Mouse (Mus musculus) large intestine, adult 2 months (tissue): ENCODE results near the gene Rlim. TPM values are rescaled to one million over a fixed set of nuclear protein-coding genes. Genes with fewer than 3 reads are reported as not detected.
A peak's percentile ranks its signal among the peaks of the same experiment; 100 is the strongest.

Experiments
- DNase-seq: peaks from one replicate; pipeline ENCODE4 v3.0.0-alpha.2; 2012; ENCODE audit warnings: low read depth, low spot score
- WGBS: fragments of 180-500 bp; shearing (Covaris S2); methylation state at CpG from one replicate; pipeline ENCODE4 v1.1.7; 2018; 5-methylcytosine and 5-hydroxymethylcytosine counted together
- polyA plus RNA-seq: library from polyadenylated mRNA; depleted of rRNA; stranded (reverse); fragments of >200 nt; gene quantifications from 2 replicates; pipeline ENCODE4 v1.2.3, GENCODE M21; 2012; rRNA removed

The Rlim gene
- 4.9 and 6.3 TPM in 2 replicates for polyA plus RNA-seq

GRCm38 (mm10) chrX:103981169-103981689 is at the start of gene Rlim:
Gene Rlim, minus strand, starts transcription at chrX:103981284.
- peak; percentile 52 for DNase-seq
- 21% methylated on average over 27 of the region's 27 CpGs for WGBS

- no peak for DNase-seq
- WGBS = 27% methylated on average over 1 of the region's 1 CpGs
These were observed 36.1 kb upstream of the Rlim start for GRCm38 (mm10) chrX:104017196-104017595.

- DNase-seq = no peak
- 77% methylated on average over 4 of the region's 4 CpGs for WGBS
These were observed 34.0 kb upstream of the Rlim start for GRCm38 (mm10) chrX:104015048-104015447.

DNA sequence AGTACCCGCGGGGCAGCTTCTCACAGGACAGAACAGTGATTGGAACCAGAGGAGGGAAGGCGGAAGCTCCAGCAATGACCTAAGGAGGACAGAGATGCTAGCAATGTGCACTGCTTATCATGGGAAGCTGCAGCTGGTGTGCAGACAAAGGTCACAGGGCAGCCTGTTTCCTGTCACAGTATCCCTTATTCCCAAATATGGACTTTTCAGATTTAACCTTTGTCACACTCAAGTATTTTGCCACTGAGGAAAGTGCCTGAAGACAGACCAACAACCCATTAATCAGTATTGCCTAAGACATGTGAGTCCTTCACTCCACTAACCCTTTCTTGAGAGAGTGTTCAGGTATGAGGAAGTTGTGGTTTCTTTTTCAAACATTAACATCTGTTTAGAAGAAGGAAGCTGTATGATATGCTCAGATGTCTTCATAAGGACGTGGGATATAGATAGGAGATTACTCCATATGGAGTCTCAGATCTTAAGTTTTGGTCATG is 32.3 kb upstream of the Rlim start:
- DNase-seq = no peak
- WGBS = 46% methylated on average over 4 of the region's 4 CpGs

- WGBS = 35% methylated on average over 3 of the region's 3 CpGs
These were observed 13.7 kb upstream of the Rlim start for GRCm38 (mm10) chrX:103994741-103995140.

DNA sequence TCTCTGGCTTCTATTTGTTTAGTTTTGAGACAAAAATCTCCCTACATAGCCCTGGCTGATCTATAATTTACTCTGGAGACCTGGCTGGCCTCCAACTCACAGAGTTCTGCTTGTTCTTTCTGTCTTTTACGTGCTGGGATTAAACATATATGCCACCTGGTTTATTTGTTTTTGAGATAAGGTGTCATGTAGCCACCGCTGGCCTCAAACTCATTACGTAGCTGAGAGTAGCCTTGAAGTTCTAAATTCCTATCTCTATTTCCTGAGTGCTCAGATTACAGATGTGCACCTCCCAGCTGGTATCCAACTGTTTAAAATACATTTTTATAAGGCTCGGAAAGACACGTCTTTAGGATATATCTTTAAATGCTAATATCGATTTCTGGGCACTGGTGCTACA is 12.8 kb upstream of the Rlim start:
- 35% methylated on average over 6 of the region's 6 CpGs for WGBS
- no peak for DNase-seq

More at GRCm38 (mm10) chrX:103994741-103995140, 13.7 kb upstream of the Rlim start:
- DNase-seq = no peak

GRCm38 (mm10) chrX:103991702-103992101 is 10.6 kb upstream of the Rlim start:
- WGBS = 31% methylated on average over 10 of the region's 10 CpGs
- no peak for DNase-seq

GRCm38 (mm10) chrX:103990392-103990791 is 9.3 kb upstream of the Rlim start:
- 55% methylated on average over 2 of the region's 2 CpGs for WGBS
- no peak for DNase-seq

GRCm38 (mm10) chrX:103987215-103987964 is 6.3 kb upstream of the Rlim start:
- WGBS = 39% methylated on average over 12 of the region's 12 CpGs
- DNase-seq = no peak

GRCm38 (mm10) chrX:103986159-103986558 is 5.1 kb upstream of the Rlim start:
- WGBS = 38% methylated on average over 6 of the region's 6 CpGs
- no peak for DNase-seq

- DNase-seq = no peak
- WGBS = 37% methylated on average over 5 of the region's 5 CpGs
These were observed 3.9 kb upstream of the Rlim start for GRCm38 (mm10) chrX:103984992-103985391.

DNA sequence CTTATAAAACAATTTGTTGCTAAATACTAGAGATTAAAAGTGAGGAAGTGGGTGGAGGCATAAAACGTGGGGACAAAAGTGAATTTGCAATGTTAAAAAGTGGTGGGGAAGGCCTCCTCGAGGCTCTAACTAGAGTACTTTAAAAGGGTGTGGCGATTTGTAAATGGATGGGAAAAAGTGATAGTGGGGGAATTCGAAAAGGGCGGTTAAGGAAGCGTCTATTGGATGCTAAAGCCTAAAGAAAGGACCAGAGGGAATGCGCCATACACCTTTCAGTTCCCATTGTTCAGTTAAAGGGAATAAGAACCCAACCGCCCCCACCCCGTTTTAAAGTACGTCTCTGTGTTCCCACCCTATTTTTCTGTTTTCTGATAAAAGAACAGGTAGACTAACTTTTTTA is 722 bp upstream of the Rlim start:
- 65% methylated on average over 10 of the region's 10 CpGs for WGBS
- no peak for DNase-seq

DNA sequence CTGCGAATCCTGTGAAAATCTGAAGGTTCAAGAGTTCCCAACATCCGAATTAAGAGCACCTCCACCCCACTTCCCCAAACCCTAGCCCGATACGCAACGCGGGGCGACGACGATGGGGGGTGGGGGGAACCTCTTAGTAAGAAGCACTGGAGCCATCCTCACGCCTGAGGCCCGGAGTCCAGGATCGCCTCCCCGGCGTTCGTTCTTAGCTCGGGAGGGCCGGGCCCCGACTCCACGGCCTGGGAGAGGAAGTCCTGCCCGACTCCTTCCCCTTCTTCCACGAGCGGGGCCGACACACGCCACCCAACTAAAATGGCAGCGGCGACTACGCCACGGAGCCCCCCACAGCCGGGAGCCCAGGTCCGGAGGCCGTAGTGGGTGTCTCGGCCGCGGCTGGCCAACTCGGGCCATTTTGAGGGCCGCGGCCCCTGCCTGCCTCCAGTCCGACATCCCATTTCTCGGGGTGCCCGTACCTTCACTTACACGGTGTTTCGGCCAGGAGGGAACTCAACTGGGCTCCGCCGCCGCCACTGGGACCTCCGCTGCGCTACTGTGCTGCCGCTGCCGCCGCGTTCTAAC is 405 bp downstream of the Rlim start:
- DNase-seq = no peak
- 26% methylated on average over 50 of the region's 51 CpGs for WGBS

DNA sequence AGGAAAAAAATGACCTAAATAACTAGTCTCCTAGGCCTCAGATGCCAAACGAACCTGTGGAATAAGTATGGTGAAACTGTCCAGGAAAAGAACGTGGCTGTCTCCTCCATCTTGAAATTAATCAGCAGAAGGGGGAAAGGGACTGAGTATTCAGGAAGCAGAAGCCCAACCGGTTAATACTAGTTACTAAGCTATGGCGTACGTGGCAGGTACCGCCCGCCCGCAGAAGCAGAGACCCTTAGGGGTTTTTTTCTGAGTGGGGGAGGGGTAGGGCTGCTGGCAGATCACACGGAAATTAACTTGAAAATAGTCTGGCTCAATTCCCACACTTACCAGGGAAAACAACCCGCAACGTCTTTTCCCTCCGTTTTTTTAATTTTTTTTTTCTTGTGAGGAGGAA is 1.0 kb downstream of the Rlim start:
- WGBS = 18% methylated on average over 12 of the region's 12 CpGs

GRCm38 (mm10) chrX:103939701-103940100 is 41.4 kb downstream of the Rlim start:
- DNase-seq = no peak
- WGBS = 93% methylated on average over 3 of the region's 3 CpGs

More for the DNA sequence above, 1.0 kb downstream of the Rlim start:
- no peak for DNase-seq

- 20% methylated on average over 3 of the region's 3 CpGs for WGBS
- DNase-seq = no peak
These were observed 43.8 kb downstream of the Rlim start for GRCm38 (mm10) chrX:103937333-103937732.

DNA sequence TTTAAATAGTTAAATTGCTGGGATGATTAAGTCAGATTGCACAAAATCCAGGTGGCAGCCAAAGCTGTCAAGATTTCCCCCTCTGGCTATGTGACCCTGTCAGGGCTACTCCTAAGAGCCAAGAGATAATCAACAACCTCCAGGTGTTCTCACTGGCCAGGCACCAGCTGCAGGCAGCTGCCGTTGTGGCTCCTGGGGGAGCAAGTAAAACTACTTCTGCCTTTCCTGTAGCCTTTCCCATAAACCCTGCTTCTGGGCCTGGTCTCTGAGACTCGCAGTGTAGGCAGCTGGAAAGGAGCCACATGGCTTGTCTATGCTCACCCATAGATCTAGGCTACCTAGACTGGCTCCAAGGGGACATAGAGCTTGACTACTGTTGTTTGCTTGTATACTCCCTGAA is 58.6 kb downstream of the Rlim start:
- 30% methylated on average over 2 of the region's 2 CpGs for WGBS

DNA sequence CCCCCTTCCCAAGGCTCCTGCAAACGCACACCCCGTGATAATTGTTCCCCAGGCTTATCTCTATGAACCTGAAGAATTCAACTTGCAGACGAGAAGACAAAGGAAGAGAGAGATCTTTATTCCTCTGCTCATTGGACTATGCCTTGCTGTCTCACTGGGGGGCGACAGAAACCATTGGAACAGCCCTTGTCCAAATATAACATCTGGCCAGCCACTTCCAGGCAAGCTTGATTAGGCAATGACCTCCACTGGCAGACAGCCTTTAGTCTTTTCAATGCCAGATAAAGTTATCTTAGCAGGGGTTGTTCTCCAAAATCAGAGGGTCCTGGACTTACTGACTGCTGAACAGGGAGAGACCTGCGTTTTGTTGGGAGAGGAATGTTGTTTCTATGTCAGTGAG is 62.1 kb downstream of the Rlim start:
- WGBS = 38% methylated on average over 5 of the region's 5 CpGs
- no peak for DNase-seq

More for the DNA sequence above, 58.6 kb downstream of the Rlim start:
- DNase-seq = no peak

- DNase-seq = no peak
These were observed 66.3 kb downstream of the Rlim start for GRCm38 (mm10) chrX:103914790-103915189.

More at GRCm38 (mm10) chrX:103914790-103915189, 66.3 kb downstream of the Rlim start:
- 6% methylated on average over 3 of the region's 3 CpGs for WGBS
